Comparison of ENCODE assay signal across 13 mouse cellular contexts in genomic region chr9:36857476-36858117, GRCm38 (mm10). TPM values are rescaled to one million over a fixed set of nuclear protein-coding genes. Genes with fewer than 3 reads are reported as not detected.
DNase-seq lines count a peak whose midpoint lies in the region; ATAC-seq and TF ChIP-seq lines count a peak whose summit lies in the region.
"Had no signal": no experiment of that assay in that cellular context is flagged by ENCODE, and none has a peak within 500 bp of the region (broad histone marks: within the 10 kb centered on the region; RNA-seq: fewer than 3 reads in every experiment).

No protein-coding gene starts in this region.

- no peaks in the 10 kb centered on the region for H3K27me3 ChIP-seq in thymus, adult 2 months (ENCODE audit: control insufficient read depth, insufficient read depth, low read length)
- H3K27me3 ChIP-seq in forebrain, embryonic 14.5 days (replicated peaks; ENCODE audit: control insufficient read depth, insufficient read depth, low read length), result no peaks in the 10 kb centered on the region
- no peaks in the 10 kb centered on the region for H3K27me3 ChIP-seq in kidney, embryonic 15.5 days
- no peaks in the 10 kb centered on the region for H3K27me3 ChIP-seq in kidney, embryonic 14.5 days (ENCODE audit: control insufficient read depth, insufficient read depth, low read length)
- H3K27me3 ChIP-seq: liver, embryonic 12.5 days; neural tube, embryonic 12.5 days had no signal

- H3K4me2 ChIP-seq in forebrain, embryonic 14.5 days (ENCODE audit: low read length), result no peak overlapping the region
- no peak overlapping the region for H3K4me2 ChIP-seq in kidney, embryonic 15.5 days
- no peak overlapping the region for H3K4me2 ChIP-seq in kidney, embryonic 14.5 days (replicated peaks; ENCODE audit: low read depth, low read length)
- H3K4me2 ChIP-seq: liver, embryonic 12.5 days; neural tube, embryonic 12.5 days had no signal

- H3K9me3 ChIP-seq in forebrain, embryonic 14.5 days (replicated peaks; ENCODE audit: control insufficient read depth, low read length), result no peaks in the 10 kb centered on the region
- no peaks in the 10 kb centered on the region for H3K9me3 ChIP-seq in kidney, embryonic 15.5 days (replicated peaks)
- no peaks in the 10 kb centered on the region for H3K9me3 ChIP-seq in kidney, embryonic 14.5 days (ENCODE audit: control insufficient read depth, low read length)
- H3K9me3 ChIP-seq: liver, embryonic 12.5 days; neural tube, embryonic 12.5 days had no signal

- no peaks in the 10 kb centered on the region for H3K36me3 ChIP-seq in thymus, adult 2 months (ENCODE audit: control insufficient read depth, insufficient read depth, low read length)
- H3K36me3 ChIP-seq in forebrain, embryonic 14.5 days (ENCODE audit: control insufficient read depth, insufficient read depth, low read length), result peaks cover 62% of the 10 kb centered on the region
- no peaks in the 10 kb centered on the region for H3K36me3 ChIP-seq in kidney, embryonic 15.5 days
- no peaks in the 10 kb centered on the region for H3K36me3 ChIP-seq in kidney, embryonic 14.5 days (ENCODE audit: control insufficient read depth, insufficient read depth, low read length)
- H3K36me3 ChIP-seq: liver, embryonic 12.5 days had no signal

- TF ChIP-seq CTCF in thymus, adult 2 months (IDR thresholded peaks at IDR 0.05; ENCODE audit: borderline replicate concordance, control insufficient read depth, extremely low read depth, insufficient read depth, low read length, poor library complexity), result no peak

- ATAC-seq in forebrain, embryonic 14.5 days, result 0 out of 2 replicates have a peak, but pooled peaks have one; percentile 18
- ATAC-seq in kidney, embryonic 15.5 days (replicated peaks; ENCODE audit: low FRiP score), result no peak
- no peak for ATAC-seq in kidney, embryonic 14.5 days (ENCODE audit: low FRiP score, low TSS enrichment)
- no peak for ATAC-seq in inflammation-experienced regulatory T-cells, adult 6 months
- ATAC-seq: liver, embryonic 12.5 days; Patski had no signal

- WGBS in thymus, adult 2 months, result 61% methylated on average over 8 of the region's 8 CpGs
- WGBS in forebrain, embryonic 14.5 days, result 13% methylated on average over 8 of the region's 8 CpGs
- 48% methylated on average over 8 of the region's 8 CpGs for WGBS in kidney, embryonic 15.5 days
- 40% methylated on average over 8 of the region's 8 CpGs for WGBS in kidney, embryonic 14.5 days

- DNase-seq in thymus, postnatal 25 days, result peak; percentile 6
- DNase-seq in thymus, adult 2 months, result no peak
- peak; percentile 72 for DNase-seq in ZHBTc4 (ENCODE audit: low read depth, low spot score)
- DNase-seq in forebrain, embryonic 14.5 days (ENCODE audit: low spot score), result no peak
- DNase-seq: kidney, adult 11 months; right cerebral cortex, postnatal 14 days had no signal

- no peaks in the 10 kb centered on the region for H3K4me1 ChIP-seq in thymus, adult 2 months (replicated peaks; ENCODE audit: control insufficient read depth, insufficient read depth, low read length)
- no peaks in the 10 kb centered on the region; the same call in 1 of the 2 replicates for H3K4me1 ChIP-seq in forebrain, embryonic 14.5 days (ENCODE audit: control insufficient read depth, insufficient read depth, low read length)
- no peaks in the 10 kb centered on the region for H3K4me1 ChIP-seq in kidney, embryonic 15.5 days
- no peaks in the 10 kb centered on the region for H3K4me1 ChIP-seq in kidney, embryonic 14.5 days (ENCODE audit: control insufficient read depth, insufficient read depth, low read length)
- H3K4me1 ChIP-seq: liver, embryonic 12.5 days had no signal

- H3K9ac ChIP-seq in forebrain, embryonic 14.5 days (ENCODE audit: low read length), result no peak overlapping the region
- no peak overlapping the region for H3K9ac ChIP-seq in kidney, embryonic 15.5 days
- no peak overlapping the region for H3K9ac ChIP-seq in kidney, embryonic 14.5 days (ENCODE audit: low read depth, low read length)
- H3K9ac ChIP-seq: liver, embryonic 12.5 days; neural tube, embryonic 12.5 days had no signal

- no peak overlapping the region for H3K4me3 ChIP-seq in thymus, adult 2 months (ENCODE audit: control insufficient read depth, insufficient read depth, low read length)
- H3K4me3 ChIP-seq in forebrain, embryonic 14.5 days (ENCODE audit: low read depth, low read length), result no peak overlapping the region
- H3K4me3 ChIP-seq in kidney, embryonic 15.5 days (replicated peaks), result no peak overlapping the region
- no peak overlapping the region for H3K4me3 ChIP-seq in kidney, embryonic 14.5 days (ENCODE audit: low read length)
- H3K4me3 ChIP-seq: liver, embryonic 12.5 days; neural tube, embryonic 12.5 days had no signal

- no peak for TF ChIP-seq POLR2A in thymus, adult 2 months (IDR thresholded peaks at IDR 0.05; ENCODE audit: control insufficient read depth, extremely low read depth, insufficient read depth, low read length, poor library complexity)

- no peak overlapping the region for H3K27ac ChIP-seq in thymus, adult 2 months (ENCODE audit: control insufficient read depth, insufficient read depth, low read length)
- H3K27ac ChIP-seq in forebrain, embryonic 14.5 days (ENCODE audit: low read depth, low read length), result 0 out of 2 replicates have a peak overlapping the region, but pooled peaks have one; percentile 28
- no peak overlapping the region for H3K27ac ChIP-seq in kidney, embryonic 15.5 days
- no peak overlapping the region for H3K27ac ChIP-seq in kidney, embryonic 14.5 days (ENCODE audit: low read depth, low read length)
- H3K27ac ChIP-seq: liver, embryonic 12.5 days; macrophage; neural tube, embryonic 12.5 days had no signal

RNA-seq across cellular contexts. Expression of gene Fez1, which starts 35.9 kb away (rescaled TPM):
- polyA plus RNA-seq in thymus, adult 2 months (2012; rRNA removed), result 0.30 and 0.55 TPM in 2 replicates
- 620 and 684 TPM in 2 replicates for polyA plus RNA-seq in forebrain, embryonic 14.5 days (2014; fragmentation: Nextera tagmentation; extraction: Ambion mirVana)
- 5.1 and 7.2 TPM in 2 replicates for polyA plus RNA-seq in kidney, embryonic 15.5 days (2015; fragmentation: Nextera tagmentation; extraction: Ambion mirVana)
- polyA plus RNA-seq in kidney, embryonic 14.5 days (2014; fragmentation: Nextera tagmentation; extraction: Ambion mirVana), result 5.4 and 5.5 TPM in 2 replicates
- not detected for polyA plus RNA-seq in inflammation-experienced regulatory T-cells, adult 6 months (2017; shearing (Covaris generic))
- polyA plus RNA-seq: macrophage, Patski had no signal

Comparison
In these comparisons a context has a peak if more than half of its experiments do, and no peak if none do; other contexts are left out.
1. DNase-seq: peak in thymus, postnatal 25 days (single experiment) and ZHBTc4 (single experiment); none in thymus, adult 2 months (single experiment) and forebrain, embryonic 14.5 days (single experiment).
2. RNA of gene Fez1, which starts 35.9 kb away (polyA plus RNA-seq): 620 to 684 TPM in forebrain, embryonic 14.5 days; 5.1 to 7.2 TPM in kidney, embryonic 15.5 days, 5.4 to 5.5 TPM in kidney, embryonic 14.5 days, 0.30 to 0.55 TPM in thymus, adult 2 months and not detected in inflammation-experienced regulatory T-cells, adult 6 months; every median in the first group is over 10 times any median in the second.